Mouse (Mus musculus): ENCODE data around the gene Srgap2. TPM values are rescaled to one million over a fixed set of nuclear protein-coding genes. Genes with fewer than 3 reads are reported as not detected.
A peak's percentile ranks its signal among the peaks of the same experiment; 100 is the strongest.
"Not testable (repeated sequence)": the region's sequence is repeated elsewhere in the genome, so short reads cannot be mapped to it uniquely, and the experiment has no call there.

Gene Srgap2
- polyA plus RNA-seq, 1 experiment: 83.8 TPM

- H3K4me1 ChIP-seq (ENCODE audit: control insufficient read depth, insufficient read depth, low read length): no peaks in the 10 kb centered on the region
- H3K4me3 ChIP-seq (ENCODE audit: low read depth, low read length): peak overlapping the region; percentile 30; the same call in 1 of the 2 replicates
- H3K27me3 ChIP-seq (ENCODE audit: control insufficient read depth, insufficient read depth, low read length, poor library complexity, severe bottlenecking): no peaks in the 10 kb centered on the region
- no peak overlapping the region for H3K27ac ChIP-seq (ENCODE audit: insufficient read depth, low read length)
- H3K9me3 ChIP-seq (replicated peaks; ENCODE audit: control insufficient read depth, insufficient read depth, low read length, poor library complexity, severe bottlenecking): no peaks in the 10 kb centered on the region
- no peaks in the 10 kb centered on the region for H3K36me3 ChIP-seq (ENCODE audit: control insufficient read depth, insufficient read depth, low read length, poor library complexity, severe bottlenecking)
- H3K9ac ChIP-seq (ENCODE audit: low read depth, poor library complexity, severe bottlenecking): no peak overlapping the region
- TF ChIP-seq EP300 (IDR thresholded peaks at IDR 0.05; ENCODE audit: insufficient read depth, low read depth, low read length): no peak
- no peak for TF ChIP-seq POLR2A (IDR thresholded peaks at IDR 0.05; ENCODE audit: insufficient read depth, low read length)
- TF ChIP-seq CTCF (IDR thresholded peaks at IDR 0.05; ENCODE audit: low read depth, low read length): peak; percentile 84
These were observed 266.9 kb downstream of the Srgap2 start for GRCm38 (mm10) chr1:131260309-131260656.

DNA sequence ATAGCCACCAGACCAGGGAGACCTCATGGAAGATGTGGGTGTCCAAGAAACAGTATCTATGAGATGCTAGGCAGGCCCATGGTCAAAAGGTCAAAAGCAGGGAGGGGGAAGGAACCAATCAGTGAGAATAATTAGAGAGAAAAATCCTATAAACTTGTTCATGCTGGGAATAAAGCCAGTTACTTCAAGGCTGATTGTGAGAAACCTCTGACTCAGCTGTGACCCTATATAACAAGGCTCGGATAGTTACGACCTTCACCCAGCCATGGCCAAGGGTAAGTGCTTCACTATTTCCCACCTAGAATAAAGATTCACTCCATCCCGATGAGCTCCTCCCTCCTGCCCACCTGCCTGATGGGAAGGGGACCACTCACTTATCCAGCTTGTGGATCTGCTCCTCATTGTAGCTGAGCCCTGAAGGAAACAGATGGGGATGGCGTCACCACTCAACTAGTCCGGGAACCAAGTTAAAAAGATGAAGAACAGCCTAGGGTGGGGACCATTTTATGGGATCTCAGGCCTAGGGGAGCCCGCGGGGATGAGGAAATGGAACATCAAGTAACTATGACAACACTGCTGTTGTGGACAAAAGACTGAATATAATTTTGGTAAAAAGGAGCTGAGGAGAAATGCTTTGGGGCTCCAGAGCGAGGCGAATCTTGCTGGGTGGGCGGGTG is 267.4 kb downstream of the Srgap2 start:
- H3K9me3 ChIP-seq (replicated peaks; ENCODE audit: control insufficient read depth, insufficient read depth, low read length, poor library complexity, severe bottlenecking): no peaks in the 10 kb centered on the region
- H3K36me3 ChIP-seq (ENCODE audit: control insufficient read depth, insufficient read depth, low read length, poor library complexity, severe bottlenecking): no peaks in the 10 kb centered on the region
- H3K4me3 ChIP-seq (ENCODE audit: low read depth, low read length): no peak overlapping the region
- TF ChIP-seq CTCF (IDR thresholded peaks at IDR 0.05; ENCODE audit: low read depth, low read length) (no peak), POLR2A (IDR thresholded peaks at IDR 0.05; ENCODE audit: insufficient read depth, low read length) (no peak), EP300 (IDR thresholded peaks at IDR 0.05; ENCODE audit: insufficient read depth, low read depth, low read length) (no peak)
- H3K9ac ChIP-seq (ENCODE audit: low read depth, poor library complexity, severe bottlenecking): no peak overlapping the region
- no peak overlapping the region for H3K27ac ChIP-seq (ENCODE audit: insufficient read depth, low read length)
- H3K27me3 ChIP-seq (ENCODE audit: control insufficient read depth, insufficient read depth, low read length, poor library complexity, severe bottlenecking): no peaks in the 10 kb centered on the region
- H3K4me1 ChIP-seq (ENCODE audit: control insufficient read depth, insufficient read depth, low read length): no peaks in the 10 kb centered on the region

DNA sequence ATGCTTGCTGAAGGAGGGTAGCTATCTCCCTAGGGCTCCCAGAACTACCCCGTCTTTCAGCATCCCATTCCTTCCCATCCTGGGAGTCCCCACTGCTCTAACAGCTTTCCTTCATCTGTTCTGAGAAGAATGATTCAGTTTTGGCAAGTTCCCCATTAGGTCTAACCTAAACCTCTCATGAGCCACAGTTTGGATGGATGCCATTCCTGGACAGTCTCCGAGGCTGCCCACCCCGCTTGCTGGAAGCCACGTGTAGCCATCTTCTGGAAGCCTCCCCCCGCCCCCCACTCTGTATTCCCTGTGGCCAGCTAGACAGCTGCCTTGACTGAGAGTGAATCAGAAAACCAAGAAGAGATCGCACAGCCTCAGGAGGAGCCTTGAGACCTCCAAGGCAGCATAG is 269.9 kb downstream of the Srgap2 start:
- Histone ChIP-seq H3K36me3 (ENCODE audit: control insufficient read depth, insufficient read depth, low read length, poor library complexity, severe bottlenecking) (no peaks in the 10 kb centered on the region), H3K4me1 (ENCODE audit: control insufficient read depth, insufficient read depth, low read length) (no peaks in the 10 kb centered on the region), H3K27ac (ENCODE audit: insufficient read depth, low read length) (no peak overlapping the region), H3K9me3 (replicated peaks; ENCODE audit: control insufficient read depth, insufficient read depth, low read length, poor library complexity, severe bottlenecking) (no peaks in the 10 kb centered on the region), H3K9ac (ENCODE audit: low read depth, poor library complexity, severe bottlenecking) (no peak overlapping the region), H3K27me3 (ENCODE audit: control insufficient read depth, insufficient read depth, low read length, poor library complexity, severe bottlenecking) (no peaks in the 10 kb centered on the region), H3K4me3 (ENCODE audit: low read depth, low read length) (no peak overlapping the region)
- TF ChIP-seq CTCF (IDR thresholded peaks at IDR 0.05; ENCODE audit: low read depth, low read length) (no peak), POLR2A (IDR thresholded peaks at IDR 0.05; ENCODE audit: insufficient read depth, low read length) (no peak), EP300 (IDR thresholded peaks at IDR 0.05; ENCODE audit: insufficient read depth, low read depth, low read length) (no peak)

DNA sequence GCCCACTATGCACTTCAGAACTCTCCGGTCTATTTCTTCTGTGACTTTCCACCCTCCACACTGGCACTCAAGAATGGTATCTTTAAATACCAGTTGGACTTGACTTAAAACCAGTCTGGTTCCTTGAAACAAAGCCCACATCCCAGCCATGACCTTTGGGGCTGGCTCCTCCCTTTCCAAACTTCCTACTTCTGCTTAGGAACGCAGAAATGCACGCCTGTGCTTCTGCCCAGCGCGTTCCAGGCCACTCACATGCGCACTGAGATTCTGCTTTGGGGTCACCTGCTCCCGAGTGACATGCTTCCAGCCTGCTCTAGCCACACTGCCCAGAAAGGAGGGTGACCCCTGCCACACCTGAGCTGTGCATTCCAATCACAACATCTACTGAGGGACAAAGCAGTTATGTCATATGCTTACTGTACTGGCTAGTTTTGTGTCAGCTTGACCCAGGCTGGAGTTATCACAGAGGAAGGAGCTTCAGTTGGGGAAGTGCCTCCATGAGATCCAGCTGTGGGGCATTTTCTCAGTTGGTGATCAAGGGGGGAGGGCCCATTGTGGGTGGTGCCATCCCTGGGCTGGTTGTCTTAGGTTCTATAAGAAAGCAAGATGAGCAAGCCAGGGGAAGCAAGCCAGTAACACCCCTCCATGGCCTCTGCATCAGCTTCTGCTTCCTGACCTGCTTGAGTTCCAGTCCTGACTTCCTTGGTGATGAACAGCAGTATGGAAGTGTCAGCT is 274.5 kb downstream of the Srgap2 start:
- H3K4me3 ChIP-seq (ENCODE audit: low read depth, low read length); H3K9me3 ChIP-seq (replicated peaks; ENCODE audit: control insufficient read depth, insufficient read depth, low read length, poor library complexity, severe bottlenecking); H3K36me3 ChIP-seq (ENCODE audit: control insufficient read depth, insufficient read depth, low read length, poor library complexity, severe bottlenecking); H3K27me3 ChIP-seq (ENCODE audit: control insufficient read depth, insufficient read depth, low read length, poor library complexity, severe bottlenecking); H3K4me1 ChIP-seq (ENCODE audit: control insufficient read depth, insufficient read depth, low read length); H3K9ac ChIP-seq (ENCODE audit: low read depth, poor library complexity, severe bottlenecking); H3K27ac ChIP-seq (ENCODE audit: insufficient read depth, low read length): not testable (repeated sequence)

- TF ChIP-seq CTCF (IDR thresholded peaks at IDR 0.05; ENCODE audit: low read depth, low read length) (no peak), POLR2A (IDR thresholded peaks at IDR 0.05; ENCODE audit: insufficient read depth, low read length) (no peak), EP300 (IDR thresholded peaks at IDR 0.05; ENCODE audit: insufficient read depth, low read depth, low read length) (no peak)
- no peak overlapping the region for H3K4me3 ChIP-seq (ENCODE audit: low read depth, low read length)
- peaks cover 10% of the 10 kb centered on the region; the same call in 1 of the 2 replicates for H3K27me3 ChIP-seq (ENCODE audit: control insufficient read depth, insufficient read depth, low read length, poor library complexity, severe bottlenecking)
- H3K4me1 ChIP-seq (ENCODE audit: control insufficient read depth, insufficient read depth, low read length): no peaks in the 10 kb centered on the region
- H3K36me3 ChIP-seq (ENCODE audit: control insufficient read depth, insufficient read depth, low read length, poor library complexity, severe bottlenecking): no peaks in the 10 kb centered on the region
- no peak overlapping the region for H3K27ac ChIP-seq (ENCODE audit: insufficient read depth, low read length)
- H3K9ac ChIP-seq (ENCODE audit: low read depth, poor library complexity, severe bottlenecking): no peak overlapping the region
- H3K9me3 ChIP-seq (replicated peaks; ENCODE audit: control insufficient read depth, insufficient read depth, low read length, poor library complexity, severe bottlenecking): no peaks in the 10 kb centered on the region
These were observed 280.4 kb downstream of the Srgap2 start for GRCm38 (mm10) chr1:131246433-131247395.

Measured in ES-Bruce4 (cell line).